Mouse (Mus musculus) midbrain, embryonic 10.5 days (tissue): ENCODE results near the gene Hnf1a. TPM values are rescaled to one million over a fixed set of nuclear protein-coding genes. Genes with fewer than 3 reads are reported as not detected.

Experiments
- DNase-seq: peaks from one replicate; pipeline ENCODE4 v3.0.0-alpha.2; 2017; ENCODE audit warnings: low spot score
- H3K27ac ChIP-seq: fragments of 300-500 bp; sonication (generic); replicated peaks from 2 replicates; pipeline ENCODE4 v1.5.1; 2016; ENCODE audit warnings: mild to moderate bottlenecking
- H3K27me3 ChIP-seq: fragments of 300-500 bp; sonication (generic); 2 replicates; pipeline ENCODE4 v1.6.1; 2016; ENCODE audit warnings: low read depth, mild to moderate bottlenecking; ENCODE audit not compliant: poor library complexity, severe bottlenecking
- H3K36me3 ChIP-seq: fragments of 300-500 bp; sonication (generic); 2 replicates; pipeline ENCODE4 v1.6.1; 2016; ENCODE audit warnings: mild to moderate bottlenecking, moderate library complexity
- H3K4me1 ChIP-seq: fragments of 300-500 bp; sonication (generic); 2 replicates; pipeline ENCODE4 v1.6.1; 2016
- H3K4me3 ChIP-seq: fragments of 300-500 bp; sonication (generic); 2 replicates; pipeline ENCODE4 v1.5.1; 2016; ENCODE audit warnings: mild to moderate bottlenecking, moderate library complexity
- H3K9me3 ChIP-seq: fragments of 300-500 bp; sonication (generic); replicated peaks from 2 replicates; pipeline ENCODE4 v1.6.1; 2016; ENCODE audit warnings: mild to moderate bottlenecking
- WGBS: fragments of 180-500 bp; shearing (Covaris S2); methylation state at CpG from one replicate; pipeline ENCODE4 v1.1.7; 2016; 5-methylcytosine and 5-hydroxymethylcytosine counted together
- polyA plus RNA-seq: library from polyadenylated mRNA; unstranded; fragments of >200 nt; fragmentation: Nextera tagmentation; extraction: Ambion mirVana; gene quantifications from 2 replicates; pipeline ENCODE4 v1.2.1, GENCODE M21; 2016

Hnf1a gene
- 0.06 TPM in 1 of 2 replicates, not detected in the other for polyA plus RNA-seq

DNA sequence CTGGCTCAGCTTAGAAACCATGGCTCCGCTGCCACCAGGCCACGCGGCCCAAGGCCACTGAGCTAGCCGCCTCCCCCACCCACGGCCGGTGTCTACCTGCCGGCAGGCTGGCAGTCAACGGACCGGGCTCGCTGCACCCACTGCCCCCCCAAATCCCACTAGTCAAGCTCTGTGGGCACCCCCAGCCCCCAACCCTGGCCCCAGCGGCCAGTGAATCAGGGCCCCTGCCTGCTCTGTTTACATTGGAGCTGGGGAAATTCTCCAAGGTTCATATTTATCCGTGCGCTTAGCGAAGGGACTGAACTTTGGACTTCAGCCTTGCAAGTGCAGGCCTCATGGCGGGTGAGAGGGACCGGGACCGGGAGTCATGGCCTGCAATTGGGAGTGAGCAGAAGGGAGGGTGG lies at the start of gene Hnf1a:
Gene Hnf1a (minus strand): TSS at position 271 of the 404 bp plus-strand sequence.
- 85% methylated on average over 17 of the region's 17 CpGs for WGBS
- no peaks in the 10 kb centered on the region for H3K36me3 ChIP-seq
- no peak within 1 kb of the TSS for H3K27ac ChIP-seq

DNA sequence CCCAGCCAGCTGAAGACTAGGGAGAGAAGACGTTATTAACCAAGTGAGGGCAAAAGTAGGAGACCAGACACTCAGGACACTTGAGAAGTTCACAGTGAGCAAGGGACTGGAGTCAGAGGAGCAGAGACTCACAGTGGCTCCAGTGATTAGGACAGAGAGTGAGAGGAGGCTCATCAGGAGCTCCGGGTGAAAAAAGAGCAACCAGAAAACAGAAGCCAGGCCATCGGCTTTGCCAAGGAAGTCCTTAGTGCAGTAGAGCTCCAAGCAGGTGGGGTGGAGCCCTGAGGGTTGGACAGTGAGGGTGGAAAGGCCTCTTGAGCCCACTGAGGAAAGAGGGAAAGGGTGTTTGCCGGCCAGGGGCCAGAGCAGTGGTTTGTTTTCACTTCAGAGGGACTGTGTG lies 47.9 kb upstream of the Hnf1a start:
- WGBS = 85% methylated on average over 4 of the region's 4 CpGs
- no peak overlapping the region for H3K4me3 ChIP-seq
- H3K36me3 ChIP-seq = peaks cover 23% of the 10 kb centered on the region
- peaks cover 12% of the 10 kb centered on the region for H3K4me1 ChIP-seq
- DNase-seq = no peak
- no peak overlapping the region for H3K27ac ChIP-seq
- peaks cover 7% of the 10 kb centered on the region for H3K9me3 ChIP-seq
- H3K27me3 ChIP-seq = no peaks in the 10 kb centered on the region

More for the DNA sequence above, at the start of gene Hnf1a:
- no peak for DNase-seq
- H3K9me3 ChIP-seq = no peaks in the 10 kb centered on the region
- H3K4me3 ChIP-seq = no peak within 1 kb of the TSS
- H3K27me3 ChIP-seq = peaks cover 22% of the 10 kb centered on the region
- H3K4me1 ChIP-seq = peaks cover 21% of the 10 kb centered on the region

DNA sequence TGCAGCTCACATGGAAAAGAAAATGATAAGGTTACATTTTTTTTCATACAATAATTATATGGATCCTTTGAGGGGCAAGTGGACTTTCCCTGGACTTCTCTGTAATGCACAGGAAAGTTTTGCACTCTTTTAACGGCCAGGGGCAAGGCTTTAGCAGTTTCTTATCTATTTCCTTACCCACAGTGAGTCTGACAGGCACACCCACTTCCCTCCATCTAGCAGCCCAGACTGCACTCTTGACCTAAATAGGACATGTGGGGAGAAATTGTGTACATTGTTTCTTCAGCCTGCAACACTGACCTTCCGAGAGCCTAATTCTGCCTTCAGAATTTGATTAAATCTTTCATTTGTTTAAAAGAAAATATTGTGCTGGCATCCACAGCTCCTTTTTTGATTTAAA lies 47.4 kb upstream of the Hnf1a start:
- WGBS = 84% methylated on average over 2 of the region's 2 CpGs
- H3K36me3 ChIP-seq = peaks cover 23% of the 10 kb centered on the region
- peaks cover 7% of the 10 kb centered on the region for H3K9me3 ChIP-seq
- no peak overlapping the region for H3K4me3 ChIP-seq
- H3K27ac ChIP-seq = no peak overlapping the region
- no peak for DNase-seq
- H3K27me3 ChIP-seq = no peaks in the 10 kb centered on the region
- H3K4me1 ChIP-seq = peaks cover 17% of the 10 kb centered on the region

DNA sequence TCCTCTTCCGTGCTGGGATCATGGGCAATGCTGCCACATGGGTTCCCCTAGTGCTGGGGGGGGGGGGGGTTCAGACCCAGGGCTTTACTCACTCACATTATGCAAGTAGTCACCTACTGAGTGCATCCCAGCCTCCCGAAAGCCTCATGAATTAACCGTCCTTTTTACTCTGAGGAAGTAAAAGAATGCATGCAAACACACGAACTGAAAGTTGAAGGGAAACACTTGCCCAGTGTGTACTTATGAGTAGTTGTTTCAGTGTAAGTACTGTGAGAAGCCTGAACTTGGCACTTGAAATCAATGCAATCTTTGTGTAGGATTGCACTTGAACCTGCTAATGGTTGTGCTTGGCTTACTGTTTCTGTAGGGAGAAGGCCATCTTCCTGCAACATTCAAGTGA lies 44.2 kb upstream of the Hnf1a start:
- Histone ChIP-seq H3K27ac (no peak overlapping the region), H3K4me1 (peaks cover 38% of the 10 kb centered on the region), H3K9me3 (no peaks in the 10 kb centered on the region), H3K36me3 (0 out of 2 replicates have a peak, but pooled peaks cover 4% of the 10 kb centered on the region), H3K4me3 (no peak overlapping the region), H3K27me3 (no peaks in the 10 kb centered on the region)
- no peak for DNase-seq
- 70% methylated on average over 4 of the region's 4 CpGs for WGBS

DNA sequence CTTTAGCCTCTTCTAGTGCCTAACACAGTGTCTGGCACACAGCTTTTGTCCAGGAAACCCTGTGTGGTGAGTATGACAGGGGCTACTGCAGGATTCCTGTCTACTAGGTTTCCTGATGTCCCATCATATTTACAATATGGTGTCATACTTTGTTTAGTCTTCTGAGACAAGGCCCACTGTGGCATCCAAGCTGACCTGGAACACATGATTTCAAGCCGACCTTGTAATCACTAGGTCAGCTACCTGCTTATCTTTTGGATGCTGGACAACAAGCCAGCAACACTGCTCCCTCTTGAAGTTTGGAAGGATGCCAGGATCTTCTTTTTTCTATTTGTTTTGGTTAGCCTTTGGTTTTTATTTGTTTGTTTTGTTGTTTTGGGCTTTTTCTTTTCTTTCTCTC lies 43.7 kb upstream of the Hnf1a start:
- peaks cover 5% of the 10 kb centered on the region; the same call in 1 of the 2 replicates for H3K27me3 ChIP-seq
- WGBS = 75% methylated on average over 1 of the region's 1 CpGs
- no peak overlapping the region for H3K4me3 ChIP-seq
- peaks cover 40% of the 10 kb centered on the region for H3K4me1 ChIP-seq
- no peak overlapping the region for H3K27ac ChIP-seq
- no peaks in the 10 kb centered on the region for H3K9me3 ChIP-seq
- DNase-seq = no peak
- H3K36me3 ChIP-seq = 0 out of 2 replicates have a peak, but pooled peaks cover 4% of the 10 kb centered on the region

DNA sequence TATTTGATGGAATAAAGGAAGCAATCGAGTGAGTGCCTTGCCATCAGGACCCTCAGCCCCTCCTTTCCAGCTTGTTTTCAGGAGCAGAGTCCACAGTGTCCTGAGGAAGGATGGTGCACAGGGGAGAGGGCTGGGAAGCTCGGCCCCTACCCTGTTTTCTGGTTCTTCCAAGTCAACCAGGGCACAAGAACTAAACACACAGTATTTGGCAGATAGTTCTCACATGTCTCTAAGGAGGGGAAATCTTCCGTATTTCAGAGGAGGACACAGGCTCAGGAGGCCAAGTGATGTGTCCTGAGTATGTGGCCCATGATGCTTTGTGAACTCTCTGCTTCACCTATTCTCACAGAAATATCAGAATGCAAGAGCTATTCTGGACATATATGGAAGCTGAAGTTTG lies 42.5 kb upstream of the Hnf1a start:
- H3K4me1 ChIP-seq = peaks cover 37% of the 10 kb centered on the region
- no peaks in the 10 kb centered on the region for H3K9me3 ChIP-seq
- no peak for DNase-seq
- peak overlapping the region; percentile 100; the same call in 1 of the 2 replicates for H3K4me3 ChIP-seq
- H3K27me3 ChIP-seq = peaks cover 11% of the 10 kb centered on the region; the same call in 1 of the 2 replicates
- 79% methylated on average over 3 of the region's 3 CpGs for WGBS
- H3K36me3 ChIP-seq = 0 out of 2 replicates have a peak, but pooled peaks cover 4% of the 10 kb centered on the region
- no peak overlapping the region for H3K27ac ChIP-seq

DNA sequence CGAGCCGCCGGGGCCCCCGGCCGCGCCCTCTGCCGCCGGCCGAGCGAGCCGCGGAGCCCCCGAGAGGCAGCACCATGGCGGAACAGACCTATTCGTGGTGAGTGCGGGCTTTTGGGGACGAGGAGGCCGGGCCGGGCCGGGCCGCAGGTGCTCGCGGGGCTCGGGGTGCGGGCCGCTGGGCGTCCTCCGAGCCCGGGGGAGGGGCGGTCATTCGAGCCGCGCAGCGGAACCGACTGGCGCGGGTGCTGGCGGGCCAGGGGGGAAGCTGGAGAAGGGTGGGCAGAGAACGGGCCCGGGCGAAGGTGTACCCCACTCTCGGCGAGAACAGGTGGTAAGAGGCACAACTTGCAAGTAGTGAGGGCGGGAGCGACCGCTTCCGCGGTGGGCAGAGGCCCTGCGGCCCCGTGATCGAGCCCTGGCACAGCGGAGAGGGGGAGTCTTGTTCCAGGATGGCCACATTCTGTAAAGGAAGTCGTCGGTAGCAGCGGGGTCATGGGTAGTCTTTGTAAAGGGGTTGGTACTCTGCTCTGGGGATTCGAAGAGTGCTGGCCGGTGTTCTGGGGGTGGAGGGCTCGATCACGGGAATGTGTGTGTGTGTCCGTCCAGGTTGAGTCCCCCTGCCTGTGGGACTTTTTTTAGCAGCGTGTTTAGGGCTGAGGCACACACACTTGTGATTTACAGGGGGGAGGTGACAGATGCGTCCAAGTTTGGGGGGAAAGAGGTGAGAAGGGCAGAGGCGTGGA lies 40.8 kb upstream of the Hnf1a start:
- peak overlapping the region; percentile 98 for H3K27ac ChIP-seq
- 0 out of 2 replicates have a peak, but pooled peaks cover 3% of the 10 kb centered on the region for H3K36me3 ChIP-seq
- peak overlapping the region; percentile 100 for H3K4me3 ChIP-seq
- WGBS = under 1% methylated on average over 63 of the region's 63 CpGs
- peaks cover 11% of the 10 kb centered on the region; the same call in 1 of the 2 replicates for H3K27me3 ChIP-seq
- no peak for DNase-seq
- H3K9me3 ChIP-seq = no peaks in the 10 kb centered on the region
- H3K4me1 ChIP-seq = peaks cover 37% of the 10 kb centered on the region

DNA sequence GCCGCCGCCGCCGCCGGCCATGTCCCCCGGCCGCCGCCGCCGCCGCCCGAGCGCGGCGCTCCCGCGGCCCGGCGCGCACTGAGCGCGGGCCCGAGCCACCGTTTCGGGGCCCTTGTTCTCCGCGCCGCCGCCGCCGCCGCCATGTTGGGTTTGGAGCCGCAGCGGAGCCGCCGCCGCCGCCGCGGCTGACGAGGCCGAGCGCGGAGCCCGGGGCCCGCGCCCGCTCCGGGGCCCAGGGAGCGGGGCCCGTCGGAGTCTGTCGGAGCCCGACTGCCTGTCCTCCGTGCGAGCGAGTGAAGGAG lies 40.3 kb upstream of the Hnf1a start:
- Histone ChIP-seq H3K9me3 (no peaks in the 10 kb centered on the region), H3K27ac (peak overlapping the region; percentile 98), H3K4me1 (peaks cover 37% of the 10 kb centered on the region), H3K27me3 (peaks cover 11% of the 10 kb centered on the region; the same call in 1 of the 2 replicates), H3K36me3 (no peaks in the 10 kb centered on the region), H3K4me3 (peak overlapping the region; percentile 100)
- DNase-seq = no peak
- WGBS = 3% methylated on average over 57 of the region's 57 CpGs

DNA sequence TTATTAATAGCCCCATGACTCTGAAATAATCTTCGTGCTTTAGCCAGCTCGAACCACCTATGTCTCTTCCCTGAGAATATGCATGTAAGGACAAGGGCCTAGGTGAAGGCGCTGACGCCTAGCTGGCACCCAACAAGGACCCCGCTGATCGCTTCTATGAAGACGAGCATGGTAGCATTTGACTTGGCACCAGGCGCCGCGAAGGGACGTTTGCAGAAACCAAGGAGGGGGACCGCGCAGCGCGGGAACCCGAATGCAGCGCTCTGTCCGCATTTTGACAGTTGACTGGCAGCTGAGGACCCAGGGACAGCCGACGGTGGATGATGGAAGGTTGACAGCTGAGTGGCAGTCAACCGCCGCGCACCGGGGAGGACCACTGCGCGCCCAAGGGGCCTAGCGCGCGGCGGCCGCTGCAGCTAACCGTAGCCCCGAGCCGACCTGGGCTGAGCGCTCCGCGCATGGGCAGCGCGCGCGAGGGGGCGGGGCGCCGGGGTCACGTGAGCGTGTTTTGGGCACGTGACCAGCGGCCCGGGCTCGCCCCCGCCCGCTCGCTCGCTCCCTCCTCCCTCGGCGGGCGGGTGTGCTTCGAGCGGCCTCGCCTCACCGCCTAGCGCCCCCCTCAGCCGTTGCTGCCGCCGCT lies 39.8 kb upstream of the Hnf1a start, which contains the start of gene Sppl3:
Gene Sppl3 (plus strand): TSS at position 561 of the 640 bp plus-strand sequence.
- 1% methylated on average over 61 of the region's 65 CpGs for WGBS
- peak; percentile 93 for DNase-seq
- H3K4me3 ChIP-seq = peak within 1 kb of the TSS; percentile 100

DNA sequence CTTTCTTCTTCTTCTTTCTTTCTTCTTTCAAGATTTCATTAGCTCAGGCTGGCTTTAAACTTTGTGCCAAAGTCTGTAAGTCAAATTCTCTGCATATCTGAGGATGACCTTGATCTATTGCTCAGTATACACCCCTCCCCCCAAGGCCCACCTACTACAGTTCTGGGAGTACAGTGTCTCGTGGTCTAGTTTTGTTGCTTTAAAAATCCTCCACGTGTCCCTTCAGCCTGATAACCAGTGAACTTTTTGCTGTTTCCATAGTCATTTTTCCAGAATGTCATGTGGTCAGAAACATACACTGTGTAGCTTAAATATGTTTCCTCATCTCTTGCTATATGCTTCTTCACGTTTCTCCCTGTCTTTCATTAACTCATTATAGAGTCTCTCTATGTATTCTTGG lies 39.1 kb upstream of the Hnf1a start:
- 68% methylated on average over 3 of the region's 3 CpGs for WGBS
- Histone ChIP-seq H3K4me3 (peak overlapping the region; percentile 100; the same call in 1 of the 2 replicates), H3K4me1 (peaks cover 35% of the 10 kb centered on the region), H3K27ac (0 out of 2 replicates have a peak overlapping the region, but pooled peaks have one; percentile 98), H3K27me3 (peaks cover 11% of the 10 kb centered on the region; the same call in 1 of the 2 replicates), H3K36me3 (no peaks in the 10 kb centered on the region), H3K9me3 (no peaks in the 10 kb centered on the region)
- no peak for DNase-seq

More for the DNA sequence above, 39.8 kb upstream of the Hnf1a start, which contains the start of gene Sppl3:
- peaks cover 11% of the 10 kb centered on the region; the same call in 1 of the 2 replicates for H3K27me3 ChIP-seq
- no peaks in the 10 kb centered on the region for H3K9me3 ChIP-seq
- H3K4me1 ChIP-seq = peaks cover 37% of the 10 kb centered on the region
- no peaks in the 10 kb centered on the region for H3K36me3 ChIP-seq
- H3K27ac ChIP-seq = peak within 1 kb of the TSS; percentile 98

DNA sequence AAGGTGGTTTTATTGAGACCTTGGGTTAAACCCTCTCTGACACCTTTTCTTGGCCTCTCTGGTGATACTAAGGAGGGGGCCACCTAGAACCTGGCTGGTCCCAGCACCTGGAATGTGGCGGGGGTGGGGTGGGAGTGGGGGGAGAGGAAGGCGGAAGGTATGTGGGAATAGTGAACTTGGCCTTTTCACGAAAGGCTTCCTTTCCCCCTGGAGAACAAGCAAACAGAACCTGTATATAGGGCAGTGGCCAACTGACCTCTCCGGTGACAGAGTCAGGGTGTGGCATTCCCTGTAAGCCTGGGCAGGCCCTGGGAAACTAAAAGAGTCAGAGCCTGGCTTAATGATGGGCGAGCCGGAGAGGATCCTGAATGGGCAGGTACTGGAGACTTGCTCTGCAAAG lies 38.2 kb upstream of the Hnf1a start:
- 87% methylated on average over 6 of the region's 6 CpGs for WGBS
- DNase-seq = no peak

DNA sequence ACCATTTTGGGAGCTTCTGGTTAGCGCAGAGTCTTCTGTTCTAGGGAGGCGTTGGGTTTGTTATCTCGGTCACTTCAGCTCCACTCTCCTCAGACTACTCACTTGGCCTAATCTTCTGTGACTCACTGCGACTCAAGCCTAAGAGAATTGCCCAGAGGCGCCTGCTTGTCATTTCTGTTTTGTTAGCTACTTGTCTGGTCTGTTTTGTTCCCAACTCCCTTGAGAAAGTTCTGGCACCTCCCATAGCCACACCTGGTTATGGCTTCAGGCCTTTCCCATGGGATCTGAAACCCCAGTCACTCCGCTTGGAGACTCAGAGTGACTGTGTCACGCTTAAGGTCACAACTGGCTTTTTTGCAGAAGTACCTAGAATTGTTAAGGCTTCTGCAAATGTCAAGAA lies 37.4 kb upstream of the Hnf1a start:
- Histone ChIP-seq H3K9me3 (no peaks in the 10 kb centered on the region), H3K27ac (no peak overlapping the region), H3K4me3 (no peak overlapping the region), H3K27me3 (peaks cover 11% of the 10 kb centered on the region; the same call in 1 of the 2 replicates), H3K36me3 (no peaks in the 10 kb centered on the region), H3K4me1 (peaks cover 23% of the 10 kb centered on the region)
- DNase-seq = no peak
- 92% methylated on average over 7 of the region's 7 CpGs for WGBS

More for the DNA sequence above, 38.2 kb upstream of the Hnf1a start:
- H3K9me3 ChIP-seq = no peaks in the 10 kb centered on the region
- no peaks in the 10 kb centered on the region for H3K36me3 ChIP-seq
- peaks cover 28% of the 10 kb centered on the region for H3K4me1 ChIP-seq
- no peak overlapping the region for H3K4me3 ChIP-seq
- no peak overlapping the region for H3K27ac ChIP-seq
- H3K27me3 ChIP-seq = peaks cover 11% of the 10 kb centered on the region; the same call in 1 of the 2 replicates
